Mouse (Mus musculus): Measurements from ENCODE around the gene Trpm5. TPM values are rescaled to one million over a fixed set of nuclear protein-coding genes. Genes with fewer than 3 reads are reported as not detected.
A peak's percentile ranks its signal among the peaks of the same experiment; 100 is the strongest.

Gene Trpm5
- polyA plus RNA-seq, 1 experiment from 2014 or later: 0.68 TPM

- Histone ChIP-seq H3K9me3 (ENCODE audit: control insufficient read depth, low read length) (no peaks in the 10 kb centered on the region), H3K36me3 (ENCODE audit: control insufficient read depth, insufficient read depth, low read length) (peaks cover 10% of the 10 kb centered on the region), H3K9ac (ENCODE audit: low read length) (peak overlapping the region; percentile 58), H3K4me3 (ENCODE audit: low read depth, low read length) (peak overlapping the region; percentile 55), H3K27me3 (ENCODE audit: control insufficient read depth, insufficient read depth, low read length) (no peaks in the 10 kb centered on the region), H3K4me1 (ENCODE audit: control insufficient read depth, insufficient read depth, low read length) (peaks cover 18% of the 10 kb centered on the region), H3K4me2 (ENCODE audit: low read depth) (peak overlapping the region; percentile 78), H3K27ac (ENCODE audit: low read depth, low read length) (no peak overlapping the region)
- DNase-seq (ENCODE audit: low spot score) (no peak), ATAC-seq (ENCODE audit: insufficient read depth, low FRiP score, low TSS enrichment) (no peak)
- WGBS: 92% methylated on average over 10 of the region's 10 CpGs
Measured at GRCm38 (mm10) chr7:143070506-143071070, 23.9 kb downstream of the Trpm5 start.

GRCm38 (mm10) chr7:143069751-143070400 lies 24.6 kb downstream of the Trpm5 start:
- H3K9ac ChIP-seq (ENCODE audit: low read length): peak overlapping the region; percentile 58
- no peak for ATAC-seq (ENCODE audit: insufficient read depth, low FRiP score, low TSS enrichment)
- H3K4me1 ChIP-seq (ENCODE audit: control insufficient read depth, insufficient read depth, low read length): peaks cover 18% of the 10 kb centered on the region
- H3K4me3 ChIP-seq (ENCODE audit: low read depth, low read length): peak overlapping the region; percentile 55
- DNase-seq (ENCODE audit: low spot score): no peak
- H3K27me3 ChIP-seq (ENCODE audit: control insufficient read depth, insufficient read depth, low read length): no peaks in the 10 kb centered on the region
- 11% methylated on average over 30 of the region's 30 CpGs for WGBS
- peaks cover 16% of the 10 kb centered on the region for H3K36me3 ChIP-seq (ENCODE audit: control insufficient read depth, insufficient read depth, low read length)
- H3K27ac ChIP-seq (ENCODE audit: low read depth, low read length): no peak overlapping the region
- peak overlapping the region; percentile 78 for H3K4me2 ChIP-seq (ENCODE audit: low read depth)
- no peaks in the 10 kb centered on the region for H3K9me3 ChIP-seq (ENCODE audit: control insufficient read depth, low read length)

- H3K4me3 ChIP-seq (ENCODE audit: low read depth, low read length): peak within 1 kb of the TSS; percentile 55
- ATAC-seq (ENCODE audit: insufficient read depth, low FRiP score, low TSS enrichment) (peak; percentile 96), DNase-seq (ENCODE audit: low spot score) (peak; percentile 99)
- peak within 1 kb of the TSS; percentile 58 for H3K9ac ChIP-seq (ENCODE audit: low read length)
- H3K9me3 ChIP-seq (ENCODE audit: control insufficient read depth, low read length): no peaks in the 10 kb centered on the region
- no peaks in the 10 kb centered on the region for H3K27me3 ChIP-seq (ENCODE audit: control insufficient read depth, insufficient read depth, low read length)
- peaks cover 18% of the 10 kb centered on the region for H3K36me3 ChIP-seq (ENCODE audit: control insufficient read depth, insufficient read depth, low read length)
- H3K27ac ChIP-seq (ENCODE audit: low read depth, low read length): peak within 1 kb of the TSS; percentile 88
- under 1% methylated on average over 51 of the region's 51 CpGs for WGBS
- H3K4me1 ChIP-seq (ENCODE audit: control insufficient read depth, insufficient read depth, low read length): peaks cover 18% of the 10 kb centered on the region
- H3K4me2 ChIP-seq (ENCODE audit: low read depth): peak within 1 kb of the TSS; percentile 78
Measured at GRCm38 (mm10) chr7:143068882-143069591, 25.4 kb downstream of the Trpm5 start, which contains the start of gene Tssc4. Gene Tssc4, plus strand, starts transcription at chr7:143069249.

- Histone ChIP-seq H3K4me2 (ENCODE audit: low read depth) (peak overlapping the region; percentile 47), H3K9ac (ENCODE audit: low read length) (peak overlapping the region; percentile 50), H3K4me1 (ENCODE audit: control insufficient read depth, insufficient read depth, low read length) (peaks cover 18% of the 10 kb centered on the region), H3K36me3 (ENCODE audit: control insufficient read depth, insufficient read depth, low read length) (peaks cover 24% of the 10 kb centered on the region), H3K27ac (ENCODE audit: low read depth, low read length) (peak overlapping the region; percentile 88), H3K9me3 (ENCODE audit: control insufficient read depth, low read length) (no peaks in the 10 kb centered on the region), H3K4me3 (ENCODE audit: low read depth, low read length) (peak overlapping the region; percentile 18), H3K27me3 (ENCODE audit: control insufficient read depth, insufficient read depth, low read length) (no peaks in the 10 kb centered on the region)
- 48% methylated on average over 13 of the region's 13 CpGs for WGBS
- DNase-seq (ENCODE audit: low spot score) (peak; percentile 63), ATAC-seq (ENCODE audit: insufficient read depth, low FRiP score, low TSS enrichment) (no peak; the same call in 1 of the 2 replicates)
Measured at GRCm38 (mm10) chr7:143068316-143068881, 26.0 kb downstream of the Trpm5 start.

DNA sequence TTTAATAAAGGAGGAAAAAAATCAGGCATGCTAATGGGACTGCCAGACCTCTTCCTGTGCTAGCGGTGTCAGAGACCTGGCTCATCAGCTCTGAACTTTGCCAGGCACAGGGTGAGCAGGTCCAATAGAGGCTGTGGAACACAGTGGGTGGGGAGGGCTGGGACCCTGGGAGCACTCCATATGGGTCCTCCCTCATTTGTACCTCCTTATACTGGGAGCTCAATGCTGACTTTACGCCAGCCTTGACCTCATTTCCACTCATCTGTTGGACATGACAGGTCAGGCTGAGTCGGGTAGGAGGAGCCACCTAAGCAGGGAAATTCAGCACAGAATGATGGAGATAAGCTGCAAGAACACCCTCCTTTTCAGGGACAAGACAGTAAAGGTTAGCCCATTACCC lies 26.5 kb downstream of the Trpm5 start:
- Histone ChIP-seq H3K4me1 (ENCODE audit: control insufficient read depth, insufficient read depth, low read length) (peaks cover 18% of the 10 kb centered on the region), H3K36me3 (ENCODE audit: control insufficient read depth, insufficient read depth, low read length) (peaks cover 28% of the 10 kb centered on the region), H3K9ac (ENCODE audit: low read length) (peak overlapping the region; percentile 50), H3K27ac (ENCODE audit: low read depth, low read length) (peak overlapping the region; percentile 88), H3K9me3 (ENCODE audit: control insufficient read depth, low read length) (no peaks in the 10 kb centered on the region), H3K4me2 (ENCODE audit: low read depth) (peak overlapping the region; percentile 47), H3K4me3 (ENCODE audit: low read depth, low read length) (no peak overlapping the region; the same call in 1 of the 2 replicates), H3K27me3 (ENCODE audit: control insufficient read depth, insufficient read depth, low read length) (no peaks in the 10 kb centered on the region)
- WGBS: 74% methylated on average over 3 of the region's 3 CpGs
- ATAC-seq (ENCODE audit: insufficient read depth, low FRiP score, low TSS enrichment): no peak
- DNase-seq (ENCODE audit: low spot score): no peak

DNA sequence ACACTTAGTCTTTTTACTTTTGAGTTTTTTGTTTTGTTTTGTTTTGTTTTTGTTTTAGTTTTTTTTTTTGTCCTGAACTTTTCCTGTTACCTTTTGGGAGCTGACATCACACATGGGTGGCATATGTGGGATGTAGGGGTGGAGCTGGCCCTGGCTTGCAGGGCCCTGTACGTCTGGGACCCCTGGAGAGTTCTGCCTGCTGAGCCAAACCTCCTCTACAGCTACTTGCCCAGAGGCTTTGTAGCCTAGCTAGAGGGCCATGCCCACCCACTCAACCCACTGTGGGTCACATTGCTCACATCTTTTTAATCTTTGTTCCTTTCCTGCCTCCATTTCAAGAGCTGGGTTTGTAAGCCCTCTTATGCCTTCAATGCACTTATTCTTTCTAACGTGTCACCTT lies 27.0 kb downstream of the Trpm5 start:
- Histone ChIP-seq H3K4me3 (ENCODE audit: low read depth, low read length) (no peak overlapping the region), H3K9ac (ENCODE audit: low read length) (no peak overlapping the region), H3K27ac (ENCODE audit: low read depth, low read length) (peak overlapping the region; percentile 88; the same call in 1 of the 2 replicates), H3K27me3 (ENCODE audit: control insufficient read depth, insufficient read depth, low read length) (no peaks in the 10 kb centered on the region), H3K36me3 (ENCODE audit: control insufficient read depth, insufficient read depth, low read length) (peaks cover 30% of the 10 kb centered on the region), H3K4me2 (ENCODE audit: low read depth) (no peak overlapping the region), H3K4me1 (ENCODE audit: control insufficient read depth, insufficient read depth, low read length) (peaks cover 18% of the 10 kb centered on the region), H3K9me3 (ENCODE audit: control insufficient read depth, low read length) (no peaks in the 10 kb centered on the region)
- DNase-seq (ENCODE audit: low spot score) (no peak), ATAC-seq (ENCODE audit: insufficient read depth, low FRiP score, low TSS enrichment) (no peak)
- WGBS: 72% methylated on average over 2 of the region's 2 CpGs

DNA sequence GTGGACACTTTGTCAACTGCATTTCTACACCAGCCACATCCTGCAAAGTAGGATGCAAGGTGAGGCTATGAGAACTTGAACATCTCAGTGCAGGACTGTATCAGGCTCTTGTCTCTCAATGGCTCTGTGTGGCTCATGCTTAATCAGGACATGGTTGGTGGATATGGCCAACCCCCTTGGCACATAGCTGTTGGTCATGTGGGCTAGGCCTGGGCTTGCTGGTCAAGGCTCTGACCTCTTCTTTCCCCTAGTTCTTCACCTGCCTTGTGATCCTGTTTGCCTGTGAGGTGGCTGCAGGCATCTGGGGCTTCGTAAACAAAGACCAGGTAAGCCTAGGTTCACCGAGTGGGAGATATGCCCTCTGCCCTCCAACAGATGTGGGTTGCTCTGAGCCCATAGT lies 28.8 kb downstream of the Trpm5 start:
- ATAC-seq (ENCODE audit: insufficient read depth, low FRiP score, low TSS enrichment): no peak
- 100% methylated on average over 2 of the region's 2 CpGs for WGBS

GRCm38 (mm10) chr7:143064226-143064625 lies 30.2 kb downstream of the Trpm5 start:
- Histone ChIP-seq H3K27me3 (ENCODE audit: control insufficient read depth, insufficient read depth, low read length) (no peaks in the 10 kb centered on the region), H3K4me3 (ENCODE audit: low read depth, low read length) (no peak overlapping the region), H3K9me3 (ENCODE audit: control insufficient read depth, low read length) (no peaks in the 10 kb centered on the region), H3K36me3 (ENCODE audit: control insufficient read depth, insufficient read depth, low read length) (peaks cover 35% of the 10 kb centered on the region), H3K4me1 (ENCODE audit: control insufficient read depth, insufficient read depth, low read length) (peaks cover 10% of the 10 kb centered on the region), H3K4me2 (ENCODE audit: low read depth) (no peak overlapping the region), H3K9ac (ENCODE audit: low read length) (no peak overlapping the region), H3K27ac (ENCODE audit: low read depth, low read length) (no peak overlapping the region)
- no peak for DNase-seq (ENCODE audit: low spot score)
- no peak for ATAC-seq (ENCODE audit: insufficient read depth, low FRiP score, low TSS enrichment)
- WGBS: 60% methylated on average over 6 of the region's 6 CpGs

More for the DNA sequence above, 28.8 kb downstream of the Trpm5 start:
- peaks cover 17% of the 10 kb centered on the region for H3K4me1 ChIP-seq (ENCODE audit: control insufficient read depth, insufficient read depth, low read length)
- no peak overlapping the region for H3K4me3 ChIP-seq (ENCODE audit: low read depth, low read length)
- peaks cover 35% of the 10 kb centered on the region for H3K36me3 ChIP-seq (ENCODE audit: control insufficient read depth, insufficient read depth, low read length)
- no peaks in the 10 kb centered on the region for H3K9me3 ChIP-seq (ENCODE audit: control insufficient read depth, low read length)
- H3K27me3 ChIP-seq (ENCODE audit: control insufficient read depth, insufficient read depth, low read length): no peaks in the 10 kb centered on the region
- H3K4me2 ChIP-seq (ENCODE audit: low read depth): no peak overlapping the region
- H3K9ac ChIP-seq (ENCODE audit: low read length): no peak overlapping the region
- no peak for DNase-seq (ENCODE audit: low spot score)
- no peak overlapping the region for H3K27ac ChIP-seq (ENCODE audit: low read depth, low read length)
